13 mouse cellular contexts compared by ENCODE assay signal in the genomic region with DNA sequence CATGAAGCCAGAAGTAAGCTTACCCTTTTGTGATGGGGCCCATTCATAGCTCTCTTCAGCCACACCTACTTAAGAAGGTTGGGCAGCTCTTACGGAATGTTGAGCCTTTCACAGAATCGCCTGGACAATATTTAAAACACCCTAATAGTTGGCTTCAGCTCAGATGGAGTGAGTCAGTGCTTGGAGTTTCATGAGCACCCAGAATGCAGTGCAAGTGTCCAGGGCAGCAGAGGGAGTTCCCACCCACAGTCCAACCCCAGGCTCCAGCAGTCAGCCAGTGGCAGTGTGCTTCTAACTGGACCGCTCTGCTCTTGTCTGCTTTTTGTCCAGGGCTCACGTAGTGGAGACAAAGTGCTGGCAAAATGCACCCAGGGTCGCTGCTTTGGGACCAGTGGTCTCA. TPM values are rescaled to one million over a fixed set of nuclear protein-coding genes. Genes with fewer than 3 reads are reported as not detected.
DNase-seq lines count a peak whose midpoint lies in the region; ATAC-seq and TF ChIP-seq lines count a peak whose summit lies in the region.
"Had no signal": no experiment of that assay in that cellular context is flagged by ENCODE, and none has a peak within 500 bp of the region (broad histone marks: within the 10 kb centered on the region; RNA-seq: fewer than 3 reads in every experiment).

No protein-coding gene starts in this region.

- 0 out of 2 replicates have a peak overlapping the region, but pooled peaks have one; percentile 48 for H3K27ac ChIP-seq in heart, embryonic 10.5 days
- no peak overlapping the region for H3K27ac ChIP-seq in lung, postnatal 0 days (ENCODE audit: low read length)
- no peak overlapping the region for H3K27ac ChIP-seq in forebrain, embryonic 15.5 days (replicated peaks)
- H3K27ac ChIP-seq in forebrain, embryonic 12.5 days = no peak overlapping the region
- H3K27ac ChIP-seq: midbrain, embryonic 12.5 days; neural tube, embryonic 13.5 days had no signal

- H3K9me3 ChIP-seq in heart, embryonic 10.5 days = no peaks in the 10 kb centered on the region
- no peaks in the 10 kb centered on the region for H3K9me3 ChIP-seq in lung, postnatal 0 days (ENCODE audit: low read length)
- no peaks in the 10 kb centered on the region for H3K9me3 ChIP-seq in forebrain, embryonic 15.5 days
- H3K9me3 ChIP-seq in forebrain, embryonic 12.5 days = no peaks in the 10 kb centered on the region
- H3K9me3 ChIP-seq: midbrain, embryonic 12.5 days; neural tube, embryonic 13.5 days had no signal

- TF ChIP-seq EP300 in lung, postnatal 0 days (IDR thresholded peaks at IDR 0.05) = peak; percentile 31; the same call in 1 of the 2 replicates

- no peak overlapping the region for H3K4me2 ChIP-seq in lung, postnatal 0 days (replicated peaks; ENCODE audit: low read depth, low read length)
- no peak overlapping the region for H3K4me2 ChIP-seq in forebrain, embryonic 15.5 days (replicated peaks)
- no peak overlapping the region for H3K4me2 ChIP-seq in forebrain, embryonic 12.5 days
- H3K4me2 ChIP-seq: midbrain, embryonic 12.5 days; neural tube, embryonic 13.5 days had no signal

- WGBS in heart, embryonic 10.5 days = 61% methylated on average over 5 of the region's 5 CpGs
- 41% methylated on average over 5 of the region's 5 CpGs for WGBS in lung, postnatal 0 days
- 67% methylated on average over 5 of the region's 5 CpGs for WGBS in forebrain, embryonic 15.5 days
- WGBS in forebrain, embryonic 12.5 days = 74% methylated on average over 5 of the region's 5 CpGs

- no peak overlapping the region for H3K4me3 ChIP-seq in heart, embryonic 10.5 days
- no peak overlapping the region for H3K4me3 ChIP-seq in lung, postnatal 0 days (ENCODE audit: low read depth, low read length)
- no peak overlapping the region for H3K4me3 ChIP-seq in forebrain, embryonic 15.5 days
- no peak overlapping the region for H3K4me3 ChIP-seq in forebrain, embryonic 12.5 days (replicated peaks)
- H3K4me3 ChIP-seq: midbrain, embryonic 12.5 days; neural tube, embryonic 13.5 days had no signal

- DNase-seq in 3134 (ENCODE audit: extremely low read depth, insufficient read length, low spot score) = peak; percentile 70
- DNase-seq in MN1 (ENCODE audit: low spot score) = peak; percentile 20
- DNase-seq in heart, embryonic 10.5 days (ENCODE audit: low spot score) = no peak
- peak; percentile 92 for DNase-seq in lung, postnatal 0 days (ENCODE audit: low spot score)
- no peak for DNase-seq in ovary, postnatal 14 days (ENCODE audit: low spot score)
- DNase-seq: cerebellum, postnatal 10 days; kidney, adult 2 months; right cerebral cortex, postnatal 14 days had no signal

- no peak overlapping the region for H3K9ac ChIP-seq in lung, postnatal 0 days (replicated peaks; ENCODE audit: low read depth)
- no peak overlapping the region for H3K9ac ChIP-seq in forebrain, embryonic 15.5 days (replicated peaks)
- no peak overlapping the region for H3K9ac ChIP-seq in forebrain, embryonic 12.5 days
- H3K9ac ChIP-seq: midbrain, embryonic 12.5 days; neural tube, embryonic 13.5 days had no signal

- peak; percentile 40 for TF ChIP-seq CTCF in lung, postnatal 0 days (IDR thresholded peaks at IDR 0.05)

- ATAC-seq in lung, postnatal 0 days = peak; percentile 92
- no peak for ATAC-seq in forebrain, embryonic 15.5 days (replicated peaks)
- no peak for ATAC-seq in forebrain, embryonic 12.5 days (ENCODE audit: low FRiP score)

- peaks cover 43% of the 10 kb centered on the region for H3K4me1 ChIP-seq in heart, embryonic 10.5 days
- H3K4me1 ChIP-seq in lung, postnatal 0 days (ENCODE audit: insufficient read depth, low read depth, low read length) = no peaks in the 10 kb centered on the region
- H3K4me1 ChIP-seq in forebrain, embryonic 15.5 days = peaks cover 10% of the 10 kb centered on the region
- H3K4me1 ChIP-seq in forebrain, embryonic 12.5 days = peaks cover 3% of the 10 kb centered on the region; the same call in 1 of the 2 replicates
- H3K4me1 ChIP-seq: midbrain, embryonic 12.5 days had no signal

- peaks cover 8% of the 10 kb centered on the region; the same call in 1 of the 2 replicates for H3K27me3 ChIP-seq in heart, embryonic 10.5 days (ENCODE audit: insufficient read depth, poor library complexity, severe bottlenecking)
- H3K27me3 ChIP-seq in lung, postnatal 0 days (replicated peaks; ENCODE audit: insufficient read depth, low read length) = no peaks in the 10 kb centered on the region
- H3K27me3 ChIP-seq in forebrain, embryonic 15.5 days = 0 out of 2 replicates have a peak, but pooled peaks cover 7% of the 10 kb centered on the region
- peaks cover 3% of the 10 kb centered on the region; the same call in 1 of the 2 replicates for H3K27me3 ChIP-seq in forebrain, embryonic 12.5 days
- H3K27me3 ChIP-seq: neural tube, embryonic 13.5 days had no signal

- no peaks in the 10 kb centered on the region for H3K36me3 ChIP-seq in heart, embryonic 10.5 days
- H3K36me3 ChIP-seq in lung, postnatal 0 days (ENCODE audit: insufficient read depth, low read length) = no peaks in the 10 kb centered on the region
- no peaks in the 10 kb centered on the region for H3K36me3 ChIP-seq in forebrain, embryonic 15.5 days
- H3K36me3 ChIP-seq in forebrain, embryonic 12.5 days (replicated peaks) = no peaks in the 10 kb centered on the region
- H3K36me3 ChIP-seq: midbrain, embryonic 12.5 days; neural tube, embryonic 13.5 days had no signal

RNA-seq across cellular contexts. Expression of a gene that starts 13.6 kb away (rescaled TPM):
- 0.58 and 1.8 TPM in 2 replicates for polyA plus RNA-seq in heart, embryonic 10.5 days (2016; fragmentation: Nextera tagmentation; extraction: Ambion mirVana)
- 1.7 and 1.9 TPM in 2 replicates for polyA plus RNA-seq in lung, postnatal 0 days (2015; fragmentation: Nextera tagmentation; extraction: Ambion mirVana)
- polyA plus RNA-seq in forebrain, embryonic 15.5 days (2015; fragmentation: Nextera tagmentation; extraction: Ambion mirVana) = 0.14 TPM in 1 of 2 replicates, not detected in the other
- polyA plus RNA-seq in forebrain, embryonic 12.5 days (2016; fragmentation: Nextera tagmentation; extraction: Ambion mirVana) = 0.12 TPM in 1 of 2 replicates, not detected in the other
- polyA plus RNA-seq: liver, adult 2 months had no signal

RNA-seq across cellular contexts. Expression of a gene that starts 17.7 kb away (rescaled TPM):
- polyA plus RNA-seq in heart, embryonic 10.5 days (2016; fragmentation: Nextera tagmentation; extraction: Ambion mirVana) = not detected in 2 replicates
- 0.27 and 0.31 TPM in 2 replicates for polyA plus RNA-seq in lung, postnatal 0 days (2015; fragmentation: Nextera tagmentation; extraction: Ambion mirVana)
- polyA plus RNA-seq in forebrain, embryonic 15.5 days (2015; fragmentation: Nextera tagmentation; extraction: Ambion mirVana) = 0.17 TPM in 1 of 2 replicates, not detected in the other
- polyA plus RNA-seq in forebrain, embryonic 12.5 days (2016; fragmentation: Nextera tagmentation; extraction: Ambion mirVana) = not detected in 2 replicates
- polyA plus RNA-seq: liver, adult 2 months; midbrain, embryonic 12.5 days; neural tube, embryonic 13.5 days had no signal

RNA-seq across cellular contexts. Expression of a gene that starts 40.9 kb away (rescaled TPM):
- 0.90 and 3.2 TPM in 2 replicates for polyA plus RNA-seq in heart, embryonic 10.5 days (2016; fragmentation: Nextera tagmentation; extraction: Ambion mirVana)
- 2.9 and 3.3 TPM in 2 replicates for polyA plus RNA-seq in lung, postnatal 0 days (2015; fragmentation: Nextera tagmentation; extraction: Ambion mirVana)
- polyA plus RNA-seq in forebrain, embryonic 15.5 days (2015; fragmentation: Nextera tagmentation; extraction: Ambion mirVana) = not detected in 2 replicates
- 0.50 TPM in 1 of 2 replicates, not detected in the other for polyA plus RNA-seq in forebrain, embryonic 12.5 days (2016; fragmentation: Nextera tagmentation; extraction: Ambion mirVana)
- polyA plus RNA-seq: liver, adult 2 months; neural tube, embryonic 13.5 days had no signal

RNA-seq across cellular contexts. Expression of a gene that starts 57.7 kb away (rescaled TPM):
- 32.7 and 48.8 TPM in 2 replicates for polyA plus RNA-seq in heart, embryonic 10.5 days (2016; fragmentation: Nextera tagmentation; extraction: Ambion mirVana)
- 56.9 and 58.3 TPM in 2 replicates for polyA plus RNA-seq in lung, postnatal 0 days (2015; fragmentation: Nextera tagmentation; extraction: Ambion mirVana)
- 13.3 and 14.6 TPM in 2 replicates for polyA plus RNA-seq in forebrain, embryonic 15.5 days (2015; fragmentation: Nextera tagmentation; extraction: Ambion mirVana)
- 10.6 and 11.3 TPM in 2 replicates for polyA plus RNA-seq in forebrain, embryonic 12.5 days (2016; fragmentation: Nextera tagmentation; extraction: Ambion mirVana)

Comparison
In these comparisons a context has a peak if more than half of its experiments do, and no peak if none do; other contexts are left out.
1. DNase-seq: peak in 3134 (single experiment), MN1 (single experiment) and lung, postnatal 0 days (single experiment); none in heart, embryonic 10.5 days (single experiment) and ovary, postnatal 14 days (single experiment).